Mouse (Mus musculus): ENCODE measurements at regions not wholly inside any gene's neighbourhood (a gene's known extent, or its start where the extent isn't known, plus 50 kb on each side); places are given as distances from the start of the nearest gene placed in this dataset.
A peak's percentile ranks its signal among the peaks of the same experiment; 100 is the strongest.

DNA sequence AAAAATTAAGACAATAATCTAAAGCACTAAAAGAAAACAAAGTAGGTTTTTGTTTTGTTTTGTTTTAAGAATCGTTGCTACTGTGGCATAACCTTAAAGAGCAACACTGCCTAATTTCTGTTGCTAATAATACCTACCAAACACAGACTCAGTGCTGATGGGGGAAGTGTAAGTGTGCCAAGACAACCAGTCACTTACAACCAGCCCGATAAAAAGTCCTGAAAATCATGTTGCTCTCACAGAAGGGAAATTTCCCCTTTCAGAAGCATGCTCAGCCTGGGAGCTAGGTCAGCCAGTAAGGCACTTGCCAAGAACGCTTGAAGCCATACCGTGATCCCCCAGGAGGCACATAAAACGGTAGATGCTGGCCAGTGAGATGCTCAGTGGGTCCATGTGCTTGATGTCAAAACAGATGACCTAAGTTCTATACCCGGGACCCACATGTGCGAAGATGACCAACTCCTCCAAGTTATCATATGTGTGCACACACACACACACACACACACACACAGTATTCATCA lies 324.4 kb upstream of the Noct start:
- Histone ChIP-seq H3K4me1 (ENCODE audit: control insufficient read depth, insufficient read depth, low read length) (peaks cover 6% of the 10 kb centered on the region), H3K9me3 (ENCODE audit: control insufficient read depth, low read length) (no peaks in the 10 kb centered on the region), H3K27me3 (ENCODE audit: control insufficient read depth, insufficient read depth, low read length) (no peaks in the 10 kb centered on the region), H3K27ac (replicated peaks; ENCODE audit: low read depth, low read length) (no peak overlapping the region), H3K9ac (replicated peaks; ENCODE audit: low read length) (no peak overlapping the region), H3K36me3 (ENCODE audit: control insufficient read depth, insufficient read depth, low read length) (no peaks in the 10 kb centered on the region), H3K4me2 (ENCODE audit: low read length) (no peak overlapping the region), H3K4me3 (replicated peaks; ENCODE audit: low read depth, low read length) (no peak overlapping the region)
- WGBS: 85% methylated on average over 7 of the region's 7 CpGs
- DNase-seq (no peak), ATAC-seq (ENCODE audit: low FRiP score, low TSS enrichment) (no peak)

DNA sequence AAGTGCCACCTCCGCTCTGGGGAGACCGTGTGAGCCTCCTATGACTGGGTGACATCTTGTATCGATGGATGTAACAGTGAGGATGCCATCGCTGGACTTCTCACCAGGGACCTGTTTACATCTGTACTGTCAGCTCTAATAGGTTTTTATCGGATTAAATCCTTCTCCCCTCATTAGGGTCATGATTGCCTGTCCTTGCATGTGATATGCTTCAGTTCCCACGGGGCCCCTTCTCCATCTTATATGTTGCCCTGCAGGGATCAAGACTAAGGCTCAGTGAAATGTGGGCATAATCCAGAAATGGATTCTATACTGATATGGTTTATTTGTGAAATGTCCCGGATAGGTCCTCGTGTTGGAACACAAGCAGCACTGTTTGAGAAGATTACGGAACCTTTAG lies 323.7 kb upstream of the Noct start:
- H3K27ac ChIP-seq (replicated peaks; ENCODE audit: low read depth, low read length): no peak overlapping the region
- DNase-seq: no peak
- no peak for ATAC-seq (ENCODE audit: low FRiP score, low TSS enrichment)
- no peaks in the 10 kb centered on the region for H3K9me3 ChIP-seq (ENCODE audit: control insufficient read depth, low read length)
- H3K9ac ChIP-seq (replicated peaks; ENCODE audit: low read length): no peak overlapping the region
- WGBS: 74% methylated on average over 9 of the region's 9 CpGs
- no peaks in the 10 kb centered on the region for H3K27me3 ChIP-seq (ENCODE audit: control insufficient read depth, insufficient read depth, low read length)
- H3K36me3 ChIP-seq (ENCODE audit: control insufficient read depth, insufficient read depth, low read length): no peaks in the 10 kb centered on the region
- no peak overlapping the region for H3K4me3 ChIP-seq (replicated peaks; ENCODE audit: low read depth, low read length)
- peaks cover 13% of the 10 kb centered on the region for H3K4me1 ChIP-seq (ENCODE audit: control insufficient read depth, insufficient read depth, low read length)
- H3K4me2 ChIP-seq (ENCODE audit: low read length): no peak overlapping the region

DNA sequence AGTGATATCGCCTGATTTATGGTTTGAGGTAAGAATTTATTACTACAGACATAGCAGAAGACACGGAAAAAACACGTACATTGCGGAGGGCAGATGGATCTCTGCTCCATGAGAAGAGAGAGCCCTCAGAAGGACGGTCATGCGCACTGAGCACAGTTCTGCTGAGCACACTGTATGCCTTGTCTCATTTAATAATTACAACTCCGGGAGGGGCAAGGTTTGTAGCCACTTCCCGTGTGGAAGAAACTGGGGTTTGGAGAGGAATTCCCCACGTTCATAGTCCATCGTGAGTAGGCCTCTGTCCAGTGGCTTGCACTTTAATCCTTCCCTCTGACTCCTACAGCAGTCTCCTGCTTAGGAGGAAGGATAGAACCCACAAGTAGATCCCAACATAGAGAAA lies 322.9 kb upstream of the Noct start:
- Histone ChIP-seq H3K27me3 (ENCODE audit: control insufficient read depth, insufficient read depth, low read length) (no peaks in the 10 kb centered on the region), H3K4me3 (replicated peaks; ENCODE audit: low read depth, low read length) (no peak overlapping the region), H3K9me3 (ENCODE audit: control insufficient read depth, low read length) (no peaks in the 10 kb centered on the region), H3K9ac (replicated peaks; ENCODE audit: low read length) (no peak overlapping the region), H3K4me1 (ENCODE audit: control insufficient read depth, insufficient read depth, low read length) (peaks cover 14% of the 10 kb centered on the region), H3K4me2 (ENCODE audit: low read length) (no peak overlapping the region), H3K36me3 (ENCODE audit: control insufficient read depth, insufficient read depth, low read length) (no peaks in the 10 kb centered on the region), H3K27ac (replicated peaks; ENCODE audit: low read depth, low read length) (no peak overlapping the region)
- ATAC-seq (ENCODE audit: low FRiP score, low TSS enrichment) (no peak), DNase-seq (no peak)
- 96% methylated on average over 10 of the region's 10 CpGs for WGBS

DNA sequence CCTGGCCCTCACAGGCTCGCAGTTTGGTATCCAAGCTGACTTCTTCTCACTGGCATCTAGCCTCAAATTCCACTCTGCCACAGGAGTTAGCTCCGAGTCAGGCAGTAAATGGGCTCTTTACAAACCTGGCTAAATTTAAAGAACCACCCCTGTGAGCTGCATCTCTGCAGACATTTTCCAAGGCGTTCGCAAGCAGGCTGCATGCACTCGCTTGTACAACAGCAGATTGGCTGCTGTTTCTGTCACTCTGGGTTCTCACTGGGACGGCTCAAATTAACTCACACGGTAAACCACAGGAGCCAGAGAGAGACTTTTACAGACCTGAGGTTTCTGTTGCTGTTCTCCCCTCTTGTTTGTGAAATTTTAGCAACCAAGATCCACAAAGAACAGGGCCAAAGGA lies 321.3 kb upstream of the Noct start:
- ATAC-seq (ENCODE audit: low FRiP score, low TSS enrichment) (no peak), DNase-seq (peak; percentile 56)
- WGBS: 58% methylated on average over 7 of the region's 7 CpGs
- H3K27me3 ChIP-seq (ENCODE audit: control insufficient read depth, insufficient read depth, low read length): no peaks in the 10 kb centered on the region
- H3K9me3 ChIP-seq (ENCODE audit: control insufficient read depth, low read length): no peaks in the 10 kb centered on the region
- H3K9ac ChIP-seq (replicated peaks; ENCODE audit: low read length): no peak overlapping the region
- H3K36me3 ChIP-seq (ENCODE audit: control insufficient read depth, insufficient read depth, low read length): no peaks in the 10 kb centered on the region
- H3K27ac ChIP-seq (replicated peaks; ENCODE audit: low read depth, low read length): no peak overlapping the region
- H3K4me3 ChIP-seq (replicated peaks; ENCODE audit: low read depth, low read length): no peak overlapping the region
- H3K4me1 ChIP-seq (ENCODE audit: control insufficient read depth, insufficient read depth, low read length): peaks cover 14% of the 10 kb centered on the region
- no peak overlapping the region for H3K4me2 ChIP-seq (ENCODE audit: low read length)

DNA sequence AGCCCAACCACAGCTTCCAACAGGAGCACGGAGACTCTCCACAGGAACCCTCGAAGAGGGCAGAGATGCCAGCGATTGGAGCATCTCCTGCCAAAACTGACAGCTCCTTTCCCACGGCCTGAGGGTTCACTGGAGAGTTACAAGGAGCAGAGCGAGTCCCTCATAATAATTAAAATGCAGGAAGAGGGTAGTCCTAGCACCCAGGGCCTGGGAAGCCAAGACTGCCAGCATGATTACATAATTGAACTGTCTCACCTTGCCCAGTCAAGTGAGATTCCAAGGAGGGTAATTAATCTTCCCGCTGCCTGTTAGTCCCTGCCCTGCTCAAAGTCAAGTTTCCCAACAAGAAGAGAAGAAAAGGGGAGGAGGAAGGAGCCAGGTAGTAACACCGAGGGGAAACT lies 319.5 kb upstream of the Noct start:
- 0 out of 2 replicates have a peak overlapping the region, but pooled peaks have one; percentile 9 for H3K27ac ChIP-seq (replicated peaks; ENCODE audit: low read depth, low read length)
- no peak for ATAC-seq (ENCODE audit: low FRiP score, low TSS enrichment)

DNA sequence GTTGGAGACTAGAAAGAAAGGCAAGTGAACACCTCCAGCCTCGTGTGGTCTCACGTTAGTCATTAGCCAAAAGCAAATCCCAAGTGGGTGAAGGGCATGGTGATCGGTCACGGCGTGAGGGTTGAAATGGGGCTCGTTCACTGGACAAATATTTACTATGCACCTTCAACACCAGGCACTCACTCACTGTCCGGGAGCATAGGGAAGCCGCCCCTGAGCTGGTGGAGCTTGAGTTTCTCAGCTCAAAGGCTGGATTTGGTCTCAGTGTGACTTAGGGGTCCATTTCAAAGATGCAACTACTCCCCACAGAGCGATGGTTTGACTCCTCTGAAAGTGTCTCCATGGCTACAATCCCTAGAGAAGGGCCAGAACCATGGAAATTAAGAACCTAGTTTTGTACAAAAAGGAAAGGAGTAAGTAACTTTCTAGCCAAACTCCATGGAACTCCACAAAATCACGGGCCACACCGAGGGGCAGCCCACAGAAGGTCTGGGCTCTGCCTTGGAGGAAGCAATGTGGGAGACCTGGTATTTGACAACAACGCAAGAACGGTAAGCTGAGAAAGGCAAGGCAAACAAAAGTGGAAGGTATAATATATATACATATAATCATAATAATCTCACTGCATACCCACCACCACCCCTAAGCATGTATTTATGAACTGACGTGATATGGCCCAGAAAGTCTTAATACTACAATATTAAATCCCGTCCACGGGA lies 318.8 kb upstream of the Noct start:
- peaks cover 14% of the 10 kb centered on the region for H3K4me1 ChIP-seq (ENCODE audit: control insufficient read depth, insufficient read depth, low read length)
- no peaks in the 10 kb centered on the region for H3K27me3 ChIP-seq (ENCODE audit: control insufficient read depth, insufficient read depth, low read length)
- H3K9ac ChIP-seq (replicated peaks; ENCODE audit: low read length): peak overlapping the region; percentile 30; the same call in 1 of the 2 replicates
- H3K4me3 ChIP-seq (replicated peaks; ENCODE audit: low read depth, low read length): 0 out of 2 replicates have a peak overlapping the region, but pooled peaks have one; percentile 11
- WGBS: 6% methylated on average over 16 of the region's 16 CpGs
- DNase-seq (peak; percentile 61), ATAC-seq (ENCODE audit: low FRiP score, low TSS enrichment) (peak; percentile 25; the same call in 1 of the 2 replicates)
- peak overlapping the region; percentile 74 for H3K27ac ChIP-seq (replicated peaks; ENCODE audit: low read depth, low read length)
- H3K36me3 ChIP-seq (ENCODE audit: control insufficient read depth, insufficient read depth, low read length): no peaks in the 10 kb centered on the region
- H3K4me2 ChIP-seq (ENCODE audit: low read length): peak overlapping the region; percentile 48
- H3K9me3 ChIP-seq (ENCODE audit: control insufficient read depth, low read length): no peaks in the 10 kb centered on the region

More for the DNA sequence above, 319.5 kb upstream of the Noct start:
- H3K27me3 ChIP-seq (ENCODE audit: control insufficient read depth, insufficient read depth, low read length): no peaks in the 10 kb centered on the region
- H3K9ac ChIP-seq (replicated peaks; ENCODE audit: low read length): no peak overlapping the region
- peaks cover 14% of the 10 kb centered on the region for H3K4me1 ChIP-seq (ENCODE audit: control insufficient read depth, insufficient read depth, low read length)
- no peaks in the 10 kb centered on the region for H3K36me3 ChIP-seq (ENCODE audit: control insufficient read depth, insufficient read depth, low read length)
- H3K9me3 ChIP-seq (ENCODE audit: control insufficient read depth, low read length): no peaks in the 10 kb centered on the region
- DNase-seq: no peak
- 15% methylated on average over 7 of the region's 7 CpGs for WGBS
- H3K4me2 ChIP-seq (ENCODE audit: low read length): no peak overlapping the region
- H3K4me3 ChIP-seq (replicated peaks; ENCODE audit: low read depth, low read length): no peak overlapping the region

DNA sequence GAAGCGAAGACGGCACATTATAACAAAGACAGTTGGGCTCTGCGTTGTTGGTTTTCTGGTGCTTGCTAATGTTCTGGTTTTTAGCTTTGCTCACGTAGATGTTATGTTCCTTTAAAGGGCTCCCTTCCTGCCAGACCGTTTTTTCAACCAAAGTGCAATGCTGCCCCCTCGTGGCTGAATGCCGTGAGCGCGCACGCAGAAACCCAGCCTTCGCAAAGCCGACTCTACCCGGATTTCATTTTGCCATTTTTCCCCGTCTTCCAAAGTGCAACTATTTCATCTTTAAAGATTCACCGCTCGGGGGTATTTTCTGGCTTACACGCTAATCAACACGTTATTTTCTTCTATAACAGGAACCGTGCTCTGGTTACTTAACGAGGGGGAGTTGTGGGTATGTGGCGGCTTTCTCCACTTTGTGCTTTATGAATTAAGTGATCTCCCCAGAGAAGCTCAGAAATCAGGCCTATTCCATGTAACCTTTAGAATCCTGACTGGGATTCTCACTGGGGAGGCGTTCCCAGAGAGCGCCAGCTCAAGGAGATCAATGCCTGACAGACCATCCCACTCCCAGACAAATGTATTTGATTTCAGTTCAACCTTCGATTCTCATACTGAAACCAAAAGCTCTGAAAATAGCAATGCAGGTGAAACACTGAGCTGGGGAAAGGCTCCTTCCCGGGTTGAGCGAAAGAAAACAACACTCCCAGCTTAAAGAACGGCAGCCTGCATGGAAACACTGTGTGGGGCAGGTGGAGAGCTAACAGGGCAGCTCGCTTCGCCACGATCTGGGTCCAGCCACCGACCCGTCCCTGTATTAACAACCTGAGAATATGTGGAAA lies 318.0 kb upstream of the Noct start:
- Histone ChIP-seq H3K27me3 (ENCODE audit: control insufficient read depth, insufficient read depth, low read length) (no peaks in the 10 kb centered on the region), H3K4me3 (replicated peaks; ENCODE audit: low read depth, low read length) (peak overlapping the region; percentile 11; the same call in 1 of the 2 replicates), H3K4me1 (ENCODE audit: control insufficient read depth, insufficient read depth, low read length) (peaks cover 14% of the 10 kb centered on the region), H3K9ac (replicated peaks; ENCODE audit: low read length) (peak overlapping the region; percentile 30; the same call in 1 of the 2 replicates), H3K27ac (replicated peaks; ENCODE audit: low read depth, low read length) (peak overlapping the region; percentile 74), H3K9me3 (ENCODE audit: control insufficient read depth, low read length) (no peaks in the 10 kb centered on the region), H3K4me2 (ENCODE audit: low read length) (peak overlapping the region; percentile 48), H3K36me3 (ENCODE audit: control insufficient read depth, insufficient read depth, low read length) (no peaks in the 10 kb centered on the region)
- peak; percentile 97 for DNase-seq
- ATAC-seq (ENCODE audit: low FRiP score, low TSS enrichment): peak; percentile 79
- WGBS: 8% methylated on average over 32 of the region's 32 CpGs

DNA sequence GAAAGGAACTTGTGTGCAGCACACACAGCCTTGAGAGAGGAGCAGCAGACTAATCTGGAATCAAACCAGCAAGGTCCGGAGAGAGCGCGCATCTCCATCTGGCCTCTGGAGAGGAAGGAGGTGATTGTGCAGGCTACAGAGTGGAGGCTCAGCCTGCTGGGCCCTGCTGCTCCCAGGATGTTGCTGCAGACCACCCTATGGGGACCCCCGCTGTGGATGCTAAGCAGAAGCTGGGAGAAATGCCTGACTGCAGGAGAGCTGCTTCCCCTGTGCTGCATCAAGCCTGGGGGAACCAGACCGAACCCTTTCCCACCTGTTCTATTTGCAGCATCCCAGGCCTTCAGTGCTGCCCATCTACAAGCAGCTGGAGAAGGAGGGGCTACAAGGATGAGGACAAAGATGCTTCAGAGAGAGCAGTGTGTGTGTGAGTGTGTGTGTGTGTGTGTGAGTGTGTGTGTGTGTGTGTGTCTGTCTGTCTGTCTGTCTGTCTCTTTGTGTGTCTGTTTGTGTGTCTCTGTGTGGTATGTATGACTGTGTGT lies 311.2 kb upstream of the Noct start:
- H3K27ac ChIP-seq (replicated peaks; ENCODE audit: low read depth, low read length): 0 out of 2 replicates have a peak overlapping the region, but pooled peaks have one; percentile 2
- no peaks in the 10 kb centered on the region for H3K9me3 ChIP-seq (ENCODE audit: control insufficient read depth, low read length)
- 57% methylated on average over 5 of the region's 5 CpGs for WGBS
- DNase-seq (no peak), ATAC-seq (ENCODE audit: low FRiP score, low TSS enrichment) (peak; percentile 22; the same call in 1 of the 2 replicates)
- H3K4me3 ChIP-seq (replicated peaks; ENCODE audit: low read depth, low read length): no peak overlapping the region
- no peak overlapping the region for H3K9ac ChIP-seq (replicated peaks; ENCODE audit: low read length)
- no peak overlapping the region for H3K4me2 ChIP-seq (ENCODE audit: low read length)
- H3K36me3 ChIP-seq (ENCODE audit: control insufficient read depth, insufficient read depth, low read length): no peaks in the 10 kb centered on the region
- H3K27me3 ChIP-seq (ENCODE audit: control insufficient read depth, insufficient read depth, low read length): no peaks in the 10 kb centered on the region
- H3K4me1 ChIP-seq (ENCODE audit: control insufficient read depth, insufficient read depth, low read length): peaks cover 9% of the 10 kb centered on the region; the same call in 1 of the 2 replicates
